Mouse (Mus musculus) midbrain, embryonic 14.5 days (tissue): ENCODE results near the gene Hacd3. TPM values are rescaled to one million over a fixed set of nuclear protein-coding genes. Genes with fewer than 3 reads are reported as not detected.
"Not testable (repeated sequence)": the region's sequence is repeated elsewhere in the genome, so short reads cannot be mapped to it uniquely, and the experiment has no call there.

Experiments
- ATAC-seq: fragments of 200-750 bp; cut with Nextera tagmentation; 2 replicates; pipeline ENCODE4 v1.8.0; 2017; ENCODE audit warnings: moderate number of reproducible peaks, moderate library complexity; ENCODE audit not compliant: low FRiP score, low TSS enrichment
- DNase-seq: peaks from one replicate; pipeline ENCODE4 v3.0.0-alpha.2; 2015
- H3K27ac ChIP-seq: fragments of 300-500 bp; sonication (generic); replicated peaks from 2 replicates; pipeline ENCODE4 v1.5.1; 2014; ENCODE audit warnings: mild to moderate bottlenecking, low read depth, low read length, moderate library complexity
- H3K27me3 ChIP-seq: fragments of 300-500 bp; sonication (generic); 2 replicates; pipeline ENCODE4 v1.6.1; 2014; ENCODE audit warnings: low read length, control low read depth, mixed read lengths; ENCODE audit not compliant: control insufficient read depth, insufficient read depth
- H3K36me3 ChIP-seq: fragments of 300-500 bp; sonication (generic); 2 replicates; pipeline ENCODE4 v1.6.1; 2014; ENCODE audit warnings: low read length, control low read depth; ENCODE audit not compliant: control insufficient read depth, insufficient read depth
- H3K4me1 ChIP-seq: fragments of 300-500 bp; sonication (generic); 2 replicates; pipeline ENCODE4 v1.6.1; 2014; ENCODE audit warnings: mild to moderate bottlenecking, antibody characterized with exemption, low read length, control low read depth; ENCODE audit not compliant: control insufficient read depth, insufficient read depth
- H3K4me2 ChIP-seq: fragments of 300-500 bp; sonication (generic); 2 replicates; pipeline ENCODE4 v1.6.1; 2014; ENCODE audit warnings: mild to moderate bottlenecking, low read length, moderate library complexity
- H3K4me3 ChIP-seq: fragments of 300-500 bp; sonication (generic); replicated peaks from 2 replicates; pipeline ENCODE4 v1.5.1; 2014; ENCODE audit warnings: low read depth, low read length
- H3K9ac ChIP-seq: fragments of 300-500 bp; sonication (generic); replicated peaks from 2 replicates; pipeline ENCODE4 v1.6.1; 2014; ENCODE audit warnings: mild to moderate bottlenecking, low read length, moderate library complexity
- H3K9me3 ChIP-seq: fragments of 300-500 bp; sonication (generic); 2 replicates; pipeline ENCODE4 v1.6.1; 2016; ENCODE audit warnings: low read length, control low read depth, mixed read lengths; ENCODE audit not compliant: control insufficient read depth
- whole genome bisulfite sequencing: fragments of 180-500 bp; shearing (Covaris S2); extraction: QIAGEN DNeasy Blood & Tissue Kit; methylation state at CpG from one replicate; pipeline ENCODE4 v1.1.7; 2014; 5-methylcytosine and 5-hydroxymethylcytosine counted together
- polyA plus RNA-seq: library from polyadenylated mRNA; unstranded; fragments of >200 nt; fragmentation: Nextera tagmentation; extraction: Ambion mirVana; gene quantifications from 2 replicates; pipeline ENCODE4 v1.2.1, GENCODE M21; 2014

Hacd3 gene
- polyA plus RNA-seq, 1 experiment from 2014 or later = 171 TPM

GRCm38 (mm10) chr9:65032269-65033108 lies 11.0 kb upstream of the Hacd3 start, which contains the start of gene Dpp8:
Gene Dpp8 (plus strand): TSS chr9:65032414.
- Histone ChIP-seq H3K27me3 (no peaks in the 10 kb centered on the region), H3K4me1 (peaks cover 7% of the 10 kb centered on the region), H3K4me2 (peak within 1 kb of the TSS; percentile 93), H3K9ac (peak within 1 kb of the TSS; percentile 97), H3K36me3 (peaks cover 11% of the 10 kb centered on the region; the same call in 1 of the 2 replicates), H3K4me3 (peak within 1 kb of the TSS; percentile 77), H3K9me3 (no peaks in the 10 kb centered on the region), H3K27ac (peak within 1 kb of the TSS; percentile 90)
- peak; percentile 96 for DNase-seq
- WGBS = under 1% methylated on average over 84 of the region's 85 CpGs
- peak; percentile 91 for ATAC-seq

DNA sequence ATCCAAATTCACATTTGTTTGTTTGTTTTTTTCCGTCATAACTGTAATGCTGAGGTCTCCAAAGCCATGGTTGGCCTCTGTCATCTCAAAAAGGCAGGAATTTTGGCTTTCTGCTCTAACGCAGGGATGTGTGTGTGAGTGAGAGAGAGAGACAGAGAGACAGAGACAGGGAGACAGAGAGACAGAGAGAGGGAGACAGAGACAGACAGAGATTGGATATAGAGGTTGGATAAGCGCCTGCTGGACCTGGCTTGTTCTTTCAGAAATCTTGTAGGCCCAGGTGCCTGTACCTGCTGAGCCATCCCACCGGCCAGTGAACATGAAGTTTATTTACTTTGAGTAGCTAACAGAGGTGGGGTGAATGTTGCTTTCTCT lies 10.4 kb upstream of the Hacd3 start:
- Histone ChIP-seq H3K9me3 (no peaks in the 10 kb centered on the region), H3K4me3 (peak overlapping the region; percentile 77), H3K27me3 (no peaks in the 10 kb centered on the region), H3K27ac (no peak overlapping the region), H3K9ac (no peak overlapping the region), H3K4me1 (peaks cover 7% of the 10 kb centered on the region), H3K36me3 (peaks cover 8% of the 10 kb centered on the region; the same call in 1 of the 2 replicates), H3K4me2 (no peak overlapping the region)
- WGBS = 31% methylated on average over 4 of the region's 4 CpGs
- DNase-seq (no peak), ATAC-seq (no peak)

- ATAC-seq = not testable (repeated sequence)
These were observed 9.9 kb upstream of the Hacd3 start for GRCm38 (mm10) chr9:65031355-65031754.

GRCm38 (mm10) chr9:65028313-65028712 lies 6.8 kb upstream of the Hacd3 start:
- no peak for ATAC-seq
- Histone ChIP-seq H3K9me3 (no peaks in the 10 kb centered on the region), H3K4me2 (no peak overlapping the region), H3K36me3 (no peaks in the 10 kb centered on the region), H3K4me3 (no peak overlapping the region), H3K9ac (no peak overlapping the region), H3K27ac (no peak overlapping the region), H3K4me1 (peaks cover 5% of the 10 kb centered on the region), H3K27me3 (no peaks in the 10 kb centered on the region)
- WGBS = 89% methylated on average over 5 of the region's 5 CpGs
- DNase-seq = no peak

More at GRCm38 (mm10) chr9:65031355-65031754, 9.9 kb upstream of the Hacd3 start:
- 72% methylated on average over 5 of the region's 5 CpGs for WGBS
- H3K4me3 ChIP-seq, H3K36me3 ChIP-seq, H3K9ac ChIP-seq, H3K4me1 ChIP-seq, DNase-seq, H3K9me3 ChIP-seq, H3K4me2 ChIP-seq, H3K27ac ChIP-seq, H3K27me3 ChIP-seq: not testable (repeated sequence)

- Histone ChIP-seq H3K9me3 (no peaks in the 10 kb centered on the region), H3K4me3 (no peak overlapping the region), H3K27me3 (no peaks in the 10 kb centered on the region), H3K27ac (no peak overlapping the region), H3K4me1 (0 out of 2 replicates have a peak, but pooled peaks cover 2% of the 10 kb centered on the region), H3K9ac (no peak overlapping the region), H3K4me2 (no peak overlapping the region), H3K36me3 (no peaks in the 10 kb centered on the region)
- DNase-seq (no peak), ATAC-seq (no peak)
- WGBS = 80% methylated on average over 7 of the region's 7 CpGs
These were observed 5.7 kb upstream of the Hacd3 start for GRCm38 (mm10) chr9:65027241-65027640.

DNA sequence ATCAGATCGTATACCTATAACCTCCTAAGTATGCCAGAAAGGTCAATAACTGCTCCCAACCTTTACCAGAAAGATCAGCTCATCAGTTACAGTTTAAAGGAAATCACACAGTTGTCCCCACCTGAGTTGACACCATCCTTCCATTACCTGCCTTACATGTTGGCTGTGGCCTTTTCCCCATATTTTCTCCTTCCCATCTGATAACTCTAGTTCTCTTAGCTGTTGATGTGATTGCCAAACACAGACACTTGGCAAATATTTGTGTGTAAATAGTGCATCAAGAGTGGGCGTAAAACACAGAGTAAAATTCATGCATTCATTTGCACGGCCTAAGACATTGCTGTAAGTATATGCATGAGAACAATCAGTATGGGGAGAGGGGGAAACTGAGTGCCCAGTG lies 2.0 kb upstream of the Hacd3 start:
- H3K27ac ChIP-seq = no peak overlapping the region
- no peak overlapping the region for H3K4me2 ChIP-seq
- no peak overlapping the region for H3K4me3 ChIP-seq
- H3K4me1 ChIP-seq = peaks cover 26% of the 10 kb centered on the region
- DNase-seq (no peak), ATAC-seq (no peak)
- H3K9me3 ChIP-seq = no peaks in the 10 kb centered on the region
- no peaks in the 10 kb centered on the region for H3K27me3 ChIP-seq
- no peaks in the 10 kb centered on the region for H3K36me3 ChIP-seq
- no peak overlapping the region for H3K9ac ChIP-seq
- WGBS = 93% methylated on average over 3 of the region's 3 CpGs

DNA sequence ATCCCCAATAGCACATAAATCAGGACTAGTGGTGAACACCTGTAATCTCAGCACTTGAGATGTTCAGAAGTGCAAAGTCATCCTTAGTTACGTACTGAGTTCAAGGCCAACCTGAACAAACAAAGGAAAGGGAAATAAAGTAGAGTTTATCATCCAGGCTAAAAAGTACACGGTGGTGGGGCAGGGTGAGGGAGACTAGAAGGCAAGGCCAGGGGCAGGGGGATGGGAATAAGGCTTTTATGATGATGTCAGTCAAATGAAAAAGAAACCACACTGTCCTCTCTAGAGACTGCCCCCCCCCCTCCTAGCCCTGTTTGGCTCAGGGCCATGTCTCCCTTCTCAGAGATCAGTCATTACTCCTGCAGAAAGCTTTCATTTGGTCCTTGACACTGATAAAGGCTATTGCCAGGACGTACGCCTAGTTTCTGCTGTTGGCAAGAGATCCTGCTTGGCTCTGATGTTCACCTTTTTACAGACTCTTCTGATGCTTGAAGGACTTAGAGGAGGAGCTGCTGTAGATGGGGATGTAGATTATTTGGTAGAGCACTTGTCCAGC lies 1.2 kb upstream of the Hacd3 start:
- H3K4me1 ChIP-seq = peaks cover 34% of the 10 kb centered on the region
- no peaks in the 10 kb centered on the region for H3K27me3 ChIP-seq
- H3K36me3 ChIP-seq = no peaks in the 10 kb centered on the region
- H3K9ac ChIP-seq = no peak overlapping the region
- WGBS = 77% methylated on average over 4 of the region's 4 CpGs
- no peak overlapping the region; the same call in 1 of the 2 replicates for H3K27ac ChIP-seq
- no peak overlapping the region for H3K4me3 ChIP-seq
- no peak overlapping the region for H3K4me2 ChIP-seq
- no peaks in the 10 kb centered on the region for H3K9me3 ChIP-seq
- no peak for ATAC-seq
- DNase-seq = no peak

DNA sequence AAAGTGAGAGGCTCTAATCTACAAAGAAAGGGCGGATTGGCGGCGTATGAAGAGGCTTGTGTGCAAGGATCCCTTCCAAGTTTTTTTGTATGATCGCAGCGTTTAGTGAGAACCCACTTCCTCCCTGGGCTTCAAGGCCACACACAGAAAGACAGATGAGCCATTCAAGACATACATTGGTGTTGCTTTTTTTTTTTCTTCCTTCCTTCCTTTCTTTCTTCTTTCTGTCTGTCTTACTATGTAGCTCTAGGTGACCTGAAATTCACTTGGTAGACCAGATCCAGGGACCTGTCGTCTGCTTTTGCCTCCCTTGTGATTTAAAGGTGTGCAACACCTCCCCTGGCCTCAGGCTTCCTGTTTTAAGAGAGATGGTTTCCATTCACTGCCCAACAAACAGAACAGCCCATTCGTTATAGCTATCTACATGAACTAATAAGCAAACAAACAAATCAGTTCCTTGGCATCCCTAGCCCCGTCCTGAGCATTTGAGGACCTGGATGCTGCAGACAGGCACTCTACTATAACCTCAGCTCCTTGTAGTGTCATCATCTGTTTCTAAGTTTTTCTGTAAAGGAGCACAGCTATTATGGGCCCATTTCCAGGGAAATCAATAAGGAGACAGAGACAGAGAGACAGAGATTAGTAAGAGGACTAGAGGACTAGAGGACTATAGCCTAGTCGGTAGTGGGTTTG lies 540 bp upstream of the Hacd3 start:
- H3K4me2 ChIP-seq = peak overlapping the region; percentile 77
- DNase-seq (no peak), ATAC-seq (no peak)
- H3K9me3 ChIP-seq = no peaks in the 10 kb centered on the region
- WGBS = 21% methylated on average over 9 of the region's 9 CpGs
- H3K4me3 ChIP-seq = peak overlapping the region; percentile 99
- H3K27me3 ChIP-seq = no peaks in the 10 kb centered on the region
- peak overlapping the region; percentile 94 for H3K27ac ChIP-seq
- H3K9ac ChIP-seq = peak overlapping the region; percentile 46
- H3K4me1 ChIP-seq = peaks cover 40% of the 10 kb centered on the region
- no peaks in the 10 kb centered on the region for H3K36me3 ChIP-seq
